Mouse (Mus musculus) cortical plate, adult 2 months (tissue): ENCODE measurements around the gene Tango6. TPM values are rescaled to one million over a fixed set of nuclear protein-coding genes. Genes with fewer than 3 reads are reported as not detected.

Source experiments
- H3K27ac ChIP-seq: fragments of 200-500 bp; 2 replicates; pipeline ENCODE4 v1.5.1; 2012; ENCODE audit warnings: low read length, control low read depth, inconsistent platforms; ENCODE audit not compliant: insufficient read depth
- H3K4me1 ChIP-seq: fragments of 200-500 bp; 2 replicates; pipeline ENCODE4 v1.6.1; 2011; ENCODE audit warnings: low read length; ENCODE audit not compliant: control insufficient read depth, insufficient read depth
- H3K4me3 ChIP-seq: fragments of 200-500 bp; 2 replicates; pipeline ENCODE4 v1.5.1; 2011; ENCODE audit warnings: mild to moderate bottlenecking, low read length, control low read depth; ENCODE audit not compliant: insufficient read depth
- CTCF ChIP-seq: fragments of 200-500 bp; IDR thresholded peaks from 2 replicates; pipeline ENCODE4 v1.5.1; 2011; ENCODE audit warnings: mild to moderate bottlenecking, control low read depth, low read length; ENCODE audit not compliant: insufficient read depth; ENCODE audit errors: extremely low read depth
- POLR2A ChIP-seq: fragments of 200-500 bp; IDR thresholded peaks from 2 replicates; pipeline ENCODE4 v1.6.1; 2011; ENCODE audit warnings: mild to moderate bottlenecking, low read length, control low read depth; ENCODE audit not compliant: insufficient read depth; ENCODE audit errors: extremely low read depth
- polyA plus RNA-seq: library from polyadenylated mRNA; depleted of rRNA; stranded (reverse); fragments of >200 nt; gene quantifications from 2 replicates; pipeline ENCODE4 v1.2.3, GENCODE M21; 2012; rRNA removed

Tango6 gene
- polyA plus RNA-seq, 1 experiment = 2.9 TPM

DNA sequence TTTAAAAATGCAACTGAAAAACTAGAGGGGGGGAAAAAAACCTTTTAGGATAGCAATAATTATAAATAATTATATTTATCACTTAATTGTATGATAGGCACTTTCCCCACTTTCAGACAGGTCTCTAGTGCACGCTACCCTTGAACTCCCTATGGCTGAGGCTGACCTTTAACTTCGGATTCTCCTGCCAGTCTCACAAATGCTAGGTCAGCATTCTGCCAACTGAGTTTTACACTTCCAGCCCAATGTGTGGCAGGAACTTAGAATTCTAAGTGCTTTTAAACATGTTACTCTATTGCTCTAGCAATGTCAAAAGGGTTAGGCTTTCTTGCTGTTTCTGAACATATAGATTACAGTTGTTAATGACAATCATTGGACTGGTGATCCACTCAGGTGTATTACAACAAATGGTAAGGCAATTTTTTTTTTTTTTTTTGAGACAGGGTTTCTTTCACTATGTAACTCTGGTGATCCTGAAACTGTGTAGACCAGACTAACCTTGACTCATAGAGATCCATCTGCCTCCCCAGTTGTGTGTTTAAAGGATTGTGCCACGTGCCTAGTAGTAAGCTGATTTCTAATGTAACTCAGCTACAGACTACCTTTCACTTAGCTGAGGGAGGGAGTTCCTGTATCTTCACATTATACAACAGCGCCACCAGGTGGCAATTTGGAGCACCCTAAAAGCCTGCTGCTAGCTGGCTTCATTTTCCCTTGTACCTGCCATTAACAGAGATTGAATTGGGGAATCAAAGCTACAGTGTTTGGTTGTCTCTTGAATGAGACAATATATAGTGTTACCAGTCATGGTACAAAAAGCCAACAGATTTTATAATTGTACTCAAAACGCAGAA is 204.7 kb downstream of the Tango6 start:
- Histone ChIP-seq H3K4me3 (no peak overlapping the region), H3K27ac (no peak overlapping the region), H3K4me1 (peaks cover 2% of the 10 kb centered on the region; the same call in 1 of the 2 replicates)
- peak; percentile 89 for TF ChIP-seq CTCF
- TF ChIP-seq POLR2A = no peak

DNA sequence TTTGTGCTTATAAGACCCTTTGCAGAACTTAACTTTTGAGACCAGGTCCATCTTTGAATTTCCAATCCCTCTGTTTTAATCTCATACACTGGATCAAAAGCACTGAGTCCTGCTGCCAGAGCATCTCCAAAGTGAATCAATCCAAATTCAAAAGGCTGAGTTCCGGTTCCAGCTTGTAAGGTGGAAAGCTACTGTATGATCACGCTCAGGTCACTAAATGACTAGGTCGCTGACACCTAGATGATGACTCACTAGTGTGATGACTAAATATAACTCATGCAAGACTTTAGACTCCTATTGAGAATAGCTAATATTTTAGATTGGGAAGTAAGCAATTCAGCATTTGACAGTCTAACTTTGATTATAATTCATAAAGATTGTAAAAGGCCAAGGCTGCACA is 205.9 kb downstream of the Tango6 start:
- no peak for TF ChIP-seq POLR2A
- no peak for TF ChIP-seq CTCF
- peaks cover 2% of the 10 kb centered on the region; the same call in 1 of the 2 replicates for H3K4me1 ChIP-seq

DNA sequence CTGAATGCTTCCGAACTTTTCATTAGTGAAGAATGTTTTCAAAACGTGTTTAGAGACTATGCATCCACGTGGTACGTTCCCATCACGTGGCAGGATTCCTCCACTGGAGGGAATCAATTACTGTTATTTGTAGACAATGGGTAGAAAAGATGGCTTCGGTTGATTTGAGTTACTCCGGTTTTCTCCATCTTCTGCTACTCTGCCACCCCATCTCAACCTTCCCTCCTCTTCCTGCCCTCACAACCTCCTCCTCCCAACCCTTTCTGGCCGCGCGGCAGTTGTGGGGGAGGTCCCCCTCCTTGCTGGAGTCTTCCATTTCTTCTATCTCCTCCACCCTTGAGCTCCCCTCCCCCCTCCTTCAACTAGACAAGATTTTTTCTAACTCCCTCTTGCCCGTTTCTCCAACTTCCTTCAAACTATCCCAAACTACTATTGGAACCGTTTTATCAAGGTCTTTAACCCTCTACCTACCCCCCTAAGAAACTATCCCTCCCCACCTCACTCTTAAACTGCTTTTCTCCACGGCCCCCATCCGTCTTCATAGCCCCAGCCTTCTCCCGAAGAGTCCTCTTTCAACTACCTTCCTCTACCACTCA is 209.4 kb downstream of the Tango6 start:
- H3K4me1 ChIP-seq = peaks cover 4% of the 10 kb centered on the region; the same call in 1 of the 2 replicates
- no peak overlapping the region for H3K27ac ChIP-seq
- TF ChIP-seq CTCF = no peak
- TF ChIP-seq POLR2A = no peak
- H3K4me3 ChIP-seq = peak overlapping the region; percentile 79

More for the DNA sequence above, 205.9 kb downstream of the Tango6 start:
- Histone ChIP-seq H3K4me3 (no peak overlapping the region), H3K27ac (no peak overlapping the region)

DNA sequence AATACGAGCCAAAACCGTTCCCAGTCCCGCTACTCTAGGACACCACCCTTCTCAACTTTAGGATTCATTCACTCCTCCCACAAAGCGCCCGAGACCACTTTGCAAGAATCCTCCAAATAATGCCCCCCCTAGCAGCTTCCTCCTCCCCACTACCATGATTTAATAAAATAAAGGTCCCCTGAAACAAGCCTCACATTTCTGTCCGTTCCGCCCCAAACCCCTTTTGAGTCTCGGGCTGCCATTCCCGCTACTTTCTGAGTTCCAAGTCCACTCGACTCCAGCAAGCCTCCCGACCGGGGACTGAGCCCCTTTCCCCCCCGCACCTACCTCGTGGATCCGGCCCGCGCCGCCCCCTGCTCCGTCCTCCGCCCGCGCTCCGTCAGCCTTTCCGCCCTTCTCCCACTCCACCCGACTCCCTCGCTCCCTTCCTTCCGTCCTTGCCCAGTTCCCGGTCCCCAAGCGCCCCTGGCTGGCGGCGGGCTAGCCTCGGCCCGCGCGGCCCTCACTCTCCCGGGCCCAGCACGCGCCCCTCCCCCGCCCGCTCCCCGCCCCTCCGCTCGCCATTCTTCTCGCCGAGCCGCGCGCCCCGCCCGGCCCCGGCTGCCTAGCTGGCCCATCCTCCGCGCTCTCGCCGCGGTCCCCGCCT is 210.1 kb downstream of the Tango6 start:
- peaks cover 4% of the 10 kb centered on the region; the same call in 1 of the 2 replicates for H3K4me1 ChIP-seq
- TF ChIP-seq CTCF (no peak), POLR2A (no peak)
- H3K4me3 ChIP-seq = peak overlapping the region; percentile 79
- H3K27ac ChIP-seq = no peak overlapping the region

DNA sequence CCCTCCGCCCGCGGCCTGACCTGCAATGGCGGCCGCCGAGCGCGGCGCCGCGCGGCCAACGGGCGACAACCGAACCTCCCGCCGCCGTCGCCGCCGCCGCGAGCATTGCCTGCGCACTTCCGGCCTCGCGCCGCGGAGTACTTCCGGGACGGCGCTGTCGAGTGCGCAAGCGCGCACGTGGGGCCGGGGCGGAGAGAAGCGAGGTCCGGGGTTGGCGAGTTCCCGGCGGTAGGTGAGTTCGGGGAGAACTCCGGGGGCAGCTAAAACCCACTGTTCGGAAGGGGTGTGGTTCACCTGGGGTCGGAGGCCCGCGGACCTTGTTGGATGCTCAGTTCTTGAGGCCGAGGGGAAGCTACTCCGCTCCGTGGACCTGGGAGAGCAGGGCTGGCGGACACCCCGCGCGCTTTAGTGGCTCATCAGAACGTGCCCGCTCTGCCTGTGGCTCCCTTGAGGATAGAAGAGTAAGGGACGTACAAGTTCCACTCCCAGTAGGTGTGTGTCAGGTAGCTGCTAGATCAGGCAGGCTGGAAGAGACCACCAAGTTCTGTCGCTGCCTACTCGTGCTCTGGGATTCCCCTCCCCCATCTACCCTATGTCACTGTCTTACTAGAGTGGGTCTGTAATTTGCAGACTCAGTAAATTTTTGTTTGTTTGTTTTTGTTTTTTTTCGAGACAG is 210.8 kb downstream of the Tango6 start, which contains the start of gene Utp4:
Gene Utp4 (plus strand): TSS at position 156 of the 676 bp plus-strand sequence.
- TF ChIP-seq POLR2A (peak; percentile 31; the same call in 1 of the 2 replicates), CTCF (no peak)
- H3K4me3 ChIP-seq = peak within 1 kb of the TSS; percentile 79
- H3K4me1 ChIP-seq = peaks cover 4% of the 10 kb centered on the region; the same call in 1 of the 2 replicates
- H3K27ac ChIP-seq = 0 out of 2 replicates have a peak within 1 kb of the TSS, but pooled peaks have one; percentile 33

DNA sequence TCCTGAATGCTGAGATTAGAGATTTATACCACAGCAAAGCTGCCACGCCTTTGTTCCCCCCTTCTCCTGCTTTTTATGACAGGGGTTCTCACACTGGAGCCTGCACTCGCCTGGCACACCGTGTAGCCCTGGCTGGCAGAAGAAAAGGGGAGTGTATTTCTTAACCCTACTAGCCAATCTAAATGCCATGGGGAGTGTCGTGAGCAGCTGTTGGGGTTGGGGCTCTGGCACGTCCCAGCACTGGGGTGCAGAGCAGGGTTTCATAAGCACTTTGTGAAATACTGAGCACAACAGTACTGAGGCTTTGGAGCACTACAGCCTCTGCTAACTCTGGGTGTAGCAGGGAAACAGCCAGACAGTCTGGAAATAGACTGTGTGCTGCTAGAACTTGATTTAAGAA is 216.6 kb downstream of the Tango6 start:
- Histone ChIP-seq H3K4me3 (no peak overlapping the region), H3K4me1 (peaks cover 2% of the 10 kb centered on the region; the same call in 1 of the 2 replicates), H3K27ac (no peak overlapping the region)
- TF ChIP-seq POLR2A (no peak), CTCF (no peak)

Other genes with a start within 250 kb of the Tango6 start
- not detected in 2 replicates for gene 6030452D12Rik, start 182.5 kb upstream of the Tango6 start, polyA plus RNA-seq
- 0.11 and 0.13 TPM in 2 replicates for gene Cdh3, start 172.2 kb upstream of the Tango6 start, polyA plus RNA-seq
- 115 and 124 TPM in 2 replicates for gene Gm10073, start 109.6 kb upstream of the Tango6 start, polyA plus RNA-seq
- 0.93 and 1.8 TPM in 2 replicates for gene Cdh1, start 79.7 kb upstream of the Tango6 start, polyA plus RNA-seq
- 0.92 and 0.98 TPM in 2 replicates for gene Has3, start 187.2 kb downstream of the Tango6 start, polyA plus RNA-seq
- gene Utp4, start 210.6 kb downstream of the Tango6 start, polyA plus RNA-seq = 30.6 and 31.1 TPM in 2 replicates